Mouse (Mus musculus) intestine, embryonic 14.5 days (tissue): ENCODE measurements at regions not wholly inside any gene's neighbourhood (a gene's known extent, or its start where the extent isn't known, plus 50 kb on each side); places are given as distances from the start of the nearest gene placed in this dataset.
"Not testable (repeated sequence)": the region's sequence is repeated elsewhere in the genome, so short reads cannot be mapped to it uniquely, and the experiment has no call there.

Experiments
- ATAC-seq: fragments of 200-750 bp; cut with Nextera tagmentation; replicated peaks from 2 replicates; pipeline ENCODE4 v1.8.0; 2017; ENCODE audit warnings: low read depth, moderate number of reproducible peaks, moderate TSS enrichment, moderate library complexity; ENCODE audit not compliant: low FRiP score, low TSS enrichment
- DNase-seq: peaks from one replicate; pipeline ENCODE4 v3.0.0-alpha.2; 2018; ENCODE audit warnings: low spot score
- H3K27ac ChIP-seq: fragments of 300-500 bp; sonication (generic); 2 replicates; pipeline ENCODE4 v1.5.1; 2014; ENCODE audit warnings: low read depth, mild to moderate bottlenecking, control low read depth
- H3K27me3 ChIP-seq: fragments of 300-500 bp; sonication (generic); replicated peaks from 2 replicates; pipeline ENCODE4 v1.6.1; 2014; ENCODE audit warnings: low read length, control low read depth; ENCODE audit not compliant: control insufficient read depth, insufficient read depth
- H3K36me3 ChIP-seq: fragments of 300-500 bp; sonication (generic); 2 replicates; pipeline ENCODE4 v1.6.1; 2014; ENCODE audit warnings: low read length, control low read depth; ENCODE audit not compliant: control insufficient read depth, insufficient read depth
- H3K4me1 ChIP-seq: fragments of 300-500 bp; sonication (generic); replicated peaks from 2 replicates; pipeline ENCODE4 v1.6.1; 2014; ENCODE audit warnings: low read length, control low read depth, mixed read lengths; ENCODE audit not compliant: control insufficient read depth, insufficient read depth
- H3K4me2 ChIP-seq: fragments of 300-500 bp; sonication (generic); 2 replicates; pipeline ENCODE4 v1.6.1; 2014; ENCODE audit warnings: low read length
- H3K4me3 ChIP-seq: fragments of 300-500 bp; sonication (generic); 2 replicates; pipeline ENCODE4 v1.5.1; 2014; ENCODE audit warnings: low read depth, low read length, control low read depth, mixed read lengths
- H3K9ac ChIP-seq: fragments of 300-500 bp; sonication (generic); 2 replicates; pipeline ENCODE4 v1.6.1; 2014; ENCODE audit warnings: mild to moderate bottlenecking, low read length
- H3K9me3 ChIP-seq: fragments of 300-500 bp; sonication (generic); 2 replicates; pipeline ENCODE4 v1.6.1; 2016; ENCODE audit warnings: low read length, control low read depth; ENCODE audit not compliant: control insufficient read depth
- WGBS: fragments of 180-500 bp; shearing (Covaris S2); extraction: QIAGEN DNeasy Blood & Tissue Kit; methylation state at CpG from one replicate; pipeline ENCODE4 v1.1.7; 2014; 5-methylcytosine and 5-hydroxymethylcytosine counted together

DNA sequence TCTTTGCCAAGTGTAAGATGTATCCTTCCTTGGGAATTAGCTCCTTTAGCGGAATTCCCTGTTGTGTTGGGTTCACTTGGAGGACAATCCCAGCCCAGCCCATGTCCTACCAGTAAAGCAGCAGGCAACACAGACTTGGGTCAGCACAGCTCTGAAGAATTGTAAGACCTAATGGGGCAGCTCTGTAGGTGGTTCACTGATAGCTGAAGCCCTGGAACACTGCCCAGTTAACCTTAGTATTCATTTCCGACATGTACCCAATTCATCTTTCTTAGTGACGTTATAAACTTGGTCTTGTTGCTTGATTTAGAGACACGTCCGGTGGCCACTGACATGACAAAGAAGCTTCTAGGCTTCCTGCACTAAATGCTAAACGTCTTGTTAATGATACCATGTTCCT is 90.9 kb upstream of the Ccdc122 start:
- peaks cover 19% of the 10 kb centered on the region for H3K4me1 ChIP-seq
- H3K36me3 ChIP-seq: no peaks in the 10 kb centered on the region
- WGBS: 56% methylated on average over 6 of the region's 6 CpGs
- ATAC-seq (no peak), DNase-seq (no peak)
- no peak overlapping the region for H3K27ac ChIP-seq
- no peak overlapping the region for H3K4me3 ChIP-seq
- no peak overlapping the region for H3K9ac ChIP-seq
- no peak overlapping the region for H3K4me2 ChIP-seq
- H3K9me3 ChIP-seq: no peaks in the 10 kb centered on the region
- no peaks in the 10 kb centered on the region for H3K27me3 ChIP-seq

DNA sequence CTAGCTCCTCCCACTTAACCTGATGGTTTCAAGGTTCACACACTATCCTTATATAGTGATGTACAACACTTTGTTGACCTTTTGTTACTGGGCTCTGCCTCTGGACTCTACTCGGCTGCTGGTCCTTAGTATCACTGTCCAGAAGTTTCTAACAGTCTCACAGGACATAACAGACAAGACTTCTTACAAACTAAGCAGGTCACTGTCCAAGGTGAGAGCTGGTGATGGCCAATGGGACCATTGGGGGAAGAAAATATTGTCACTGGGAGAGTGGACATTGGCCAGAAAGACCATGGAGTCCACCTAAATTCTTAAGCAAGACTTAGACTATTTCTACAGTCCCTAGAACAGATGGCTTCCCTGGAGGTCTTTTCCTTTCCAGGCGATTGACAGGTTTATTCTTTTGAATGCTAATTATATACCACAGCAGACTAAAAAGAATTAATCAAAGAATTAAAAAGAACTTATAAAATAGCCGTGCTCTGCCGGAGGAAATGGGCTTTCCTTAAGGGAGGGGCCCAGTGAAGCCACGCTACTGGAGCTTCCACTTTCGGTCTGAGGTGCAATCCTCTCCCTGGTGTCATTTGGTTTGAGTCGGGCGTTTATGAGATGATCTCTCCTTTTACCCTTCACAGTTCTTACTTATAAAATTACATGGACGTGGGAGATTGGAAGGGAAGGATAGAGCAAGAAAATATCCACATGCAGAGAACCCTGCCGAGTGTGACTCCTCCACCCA is 94.9 kb upstream of the Ccdc122 start:
- no peak for DNase-seq
- H3K36me3 ChIP-seq: no peaks in the 10 kb centered on the region
- 74% methylated on average over 10 of the region's 10 CpGs for WGBS
- no peaks in the 10 kb centered on the region for H3K27me3 ChIP-seq
- H3K9ac ChIP-seq: no peak overlapping the region
- no peak for ATAC-seq
- no peak overlapping the region for H3K4me3 ChIP-seq
- no peak overlapping the region for H3K4me2 ChIP-seq
- no peaks in the 10 kb centered on the region; the same call in 1 of the 2 replicates for H3K4me1 ChIP-seq
- H3K9me3 ChIP-seq: no peaks in the 10 kb centered on the region
- H3K27ac ChIP-seq: no peak overlapping the region

DNA sequence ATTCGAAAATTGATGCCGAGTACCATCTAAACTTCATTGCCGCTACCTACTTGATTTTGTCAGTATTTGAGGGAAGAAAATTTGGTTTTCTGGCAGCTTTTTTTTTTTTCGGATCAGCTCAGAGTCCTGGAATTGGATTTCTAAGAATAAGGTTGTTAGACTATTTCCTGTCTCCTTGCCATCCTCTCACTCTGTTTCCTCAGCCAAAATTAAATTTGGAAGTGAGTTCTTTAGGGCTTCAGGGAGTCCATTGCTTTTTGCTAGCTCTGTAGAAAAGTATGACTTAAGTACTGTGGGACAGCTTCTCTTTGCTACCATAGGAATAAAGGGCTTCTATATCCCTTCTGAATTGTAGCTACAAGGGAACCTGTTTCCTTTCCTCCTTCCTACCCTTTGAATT is 96.1 kb upstream of the Ccdc122 start:
- DNase-seq (no peak), ATAC-seq (no peak)
- WGBS: 86% methylated on average over 4 of the region's 4 CpGs
- no peaks in the 10 kb centered on the region for H3K9me3 ChIP-seq
- no peak overlapping the region for H3K4me3 ChIP-seq
- H3K27ac ChIP-seq: no peak overlapping the region
- H3K9ac ChIP-seq: no peak overlapping the region
- H3K4me2 ChIP-seq: no peak overlapping the region
- no peaks in the 10 kb centered on the region; the same call in 1 of the 2 replicates for H3K4me1 ChIP-seq
- H3K36me3 ChIP-seq: no peaks in the 10 kb centered on the region
- no peaks in the 10 kb centered on the region for H3K27me3 ChIP-seq

DNA sequence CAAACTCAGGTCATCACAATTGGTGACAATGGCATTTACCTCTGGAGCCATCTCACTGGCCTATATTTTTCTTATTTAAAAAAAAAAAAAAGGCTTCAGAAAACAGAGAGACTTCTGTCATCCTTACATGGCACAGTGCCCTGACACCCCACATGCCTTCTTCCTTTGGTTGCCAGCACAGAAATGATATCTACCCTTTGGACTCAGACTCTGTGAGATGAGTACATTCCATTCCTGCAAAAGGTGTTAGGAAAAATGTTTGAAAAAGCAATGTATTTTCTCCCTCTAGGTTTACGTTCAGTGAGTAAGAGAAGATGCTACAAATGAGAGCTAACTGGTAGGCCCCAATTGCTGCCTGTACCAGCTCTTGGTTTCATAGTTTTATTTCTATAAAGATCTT is 99.9 kb upstream of the Ccdc122 start:
- Histone ChIP-seq H3K9ac (no peak overlapping the region), H3K4me2 (no peak overlapping the region), H3K4me3 (no peak overlapping the region), H3K27ac (no peak overlapping the region), H3K4me1 (0 out of 2 replicates have a peak, but pooled peaks cover under 1% of the 10 kb centered on the region), H3K27me3 (no peaks in the 10 kb centered on the region), H3K36me3 (no peaks in the 10 kb centered on the region), H3K9me3 (no peaks in the 10 kb centered on the region)
- 78% methylated on average over 1 of the region's 1 CpGs for WGBS
- no peak for DNase-seq
- ATAC-seq: no peak

DNA sequence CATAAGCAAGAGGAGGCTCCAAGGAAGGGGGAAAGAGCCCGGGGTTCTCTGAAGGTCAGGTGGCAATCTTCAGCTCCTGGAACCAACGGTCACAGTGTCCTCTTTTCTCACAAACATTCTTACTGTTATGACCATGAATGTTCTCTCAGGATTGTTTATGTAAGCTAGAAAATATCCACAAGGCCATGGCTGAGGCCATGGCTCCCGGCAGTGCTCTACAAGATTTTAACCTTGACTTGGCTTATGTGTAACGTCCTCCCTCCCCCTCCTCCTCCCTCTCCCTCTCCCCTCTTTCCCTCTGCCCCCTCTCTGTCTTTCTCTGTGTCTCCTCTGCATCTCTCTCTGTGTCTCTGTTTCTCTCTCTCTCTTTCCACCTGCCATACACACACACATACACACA is 100.5 kb upstream of the Ccdc122 start:
- H3K4me3 ChIP-seq, H3K27ac ChIP-seq, H3K9me3 ChIP-seq, H3K4me2 ChIP-seq, H3K4me1 ChIP-seq, H3K36me3 ChIP-seq, ATAC-seq, H3K27me3 ChIP-seq, DNase-seq, H3K9ac ChIP-seq: not testable (repeated sequence)
- WGBS: 38% methylated on average over 4 of the region's 4 CpGs

- Histone ChIP-seq H3K27me3 (no peaks in the 10 kb centered on the region), H3K4me2 (no peak overlapping the region), H3K27ac (no peak overlapping the region), H3K4me1 (peaks cover 3% of the 10 kb centered on the region; the same call in 1 of the 2 replicates), H3K9ac (no peak overlapping the region), H3K4me3 (no peak overlapping the region), H3K36me3 (no peaks in the 10 kb centered on the region), H3K9me3 (no peaks in the 10 kb centered on the region)
- WGBS: 76% methylated on average over 2 of the region's 2 CpGs
- ATAC-seq (no peak), DNase-seq (no peak)
Observed at GRCm38 (mm10) chr14:76935453-76935852, 101.1 kb upstream of the Ccdc122 start.

GRCm38 (mm10) chr14:76932890-76933289 is 103.7 kb upstream of the Ccdc122 start:
- no peak for DNase-seq
- no peak overlapping the region for H3K9ac ChIP-seq
- H3K36me3 ChIP-seq: no peaks in the 10 kb centered on the region
- no peak overlapping the region for H3K27ac ChIP-seq
- peaks cover 3% of the 10 kb centered on the region; the same call in 1 of the 2 replicates for H3K4me1 ChIP-seq
- no peak for ATAC-seq
- WGBS: 70% methylated on average over 6 of the region's 6 CpGs
- H3K4me3 ChIP-seq: no peak overlapping the region
- no peaks in the 10 kb centered on the region for H3K27me3 ChIP-seq
- H3K4me2 ChIP-seq: no peak overlapping the region
- no peaks in the 10 kb centered on the region for H3K9me3 ChIP-seq

GRCm38 (mm10) chr14:76931398-76931797 is 105.2 kb upstream of the Ccdc122 start:
- Histone ChIP-seq H3K36me3 (no peaks in the 10 kb centered on the region), H3K9me3 (no peaks in the 10 kb centered on the region), H3K27ac (no peak overlapping the region), H3K4me3 (no peak overlapping the region), H3K9ac (no peak overlapping the region), H3K4me1 (peaks cover 3% of the 10 kb centered on the region; the same call in 1 of the 2 replicates), H3K4me2 (no peak overlapping the region), H3K27me3 (no peaks in the 10 kb centered on the region)
- no peak for DNase-seq
- ATAC-seq: no peak
- WGBS: 63% methylated on average over 1 of the region's 1 CpGs

DNA sequence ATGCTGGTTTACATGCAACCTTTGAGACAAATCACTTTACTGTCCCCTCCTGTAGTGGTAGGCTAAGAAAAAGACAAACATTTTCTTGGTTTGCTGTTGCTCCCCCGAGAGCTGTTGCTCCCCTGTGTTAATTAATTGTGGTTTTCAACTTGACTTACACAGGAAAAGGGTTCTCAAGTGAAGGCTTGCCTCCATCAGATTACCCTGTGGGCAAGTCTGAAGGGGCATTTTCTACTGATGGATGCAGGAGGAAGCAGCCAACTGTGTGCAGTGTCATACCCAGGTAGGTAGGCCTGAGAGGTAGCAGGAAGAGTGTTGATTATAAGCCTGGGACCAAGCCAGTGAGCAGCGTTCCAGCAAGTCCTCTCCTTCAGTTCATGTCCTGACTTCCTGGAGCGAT is 107.0 kb upstream of the Ccdc122 start:
- Histone ChIP-seq H3K27me3 (no peaks in the 10 kb centered on the region), H3K4me2 (no peak overlapping the region), H3K9me3 (no peaks in the 10 kb centered on the region), H3K4me1 (peaks cover 3% of the 10 kb centered on the region; the same call in 1 of the 2 replicates), H3K36me3 (no peaks in the 10 kb centered on the region), H3K4me3 (no peak overlapping the region), H3K27ac (no peak overlapping the region), H3K9ac (no peak overlapping the region)
- ATAC-seq (no peak), DNase-seq (no peak)
- WGBS: 62% methylated on average over 3 of the region's 3 CpGs
